Mouse (Mus musculus): Measurements from ENCODE around the gene Gm17027. TPM values are rescaled to one million over a fixed set of nuclear protein-coding genes. Genes with fewer than 3 reads are reported as not detected.

Gm17027 gene
- not detected in 2 replicates for polyA plus RNA-seq (2012; rRNA removed)

GRCm38 (mm10) chr14:42162522-42162921 lies at the start of gene Gm17027:
Gm17027 (minus strand) TSS chr14:42162622.

DNA sequence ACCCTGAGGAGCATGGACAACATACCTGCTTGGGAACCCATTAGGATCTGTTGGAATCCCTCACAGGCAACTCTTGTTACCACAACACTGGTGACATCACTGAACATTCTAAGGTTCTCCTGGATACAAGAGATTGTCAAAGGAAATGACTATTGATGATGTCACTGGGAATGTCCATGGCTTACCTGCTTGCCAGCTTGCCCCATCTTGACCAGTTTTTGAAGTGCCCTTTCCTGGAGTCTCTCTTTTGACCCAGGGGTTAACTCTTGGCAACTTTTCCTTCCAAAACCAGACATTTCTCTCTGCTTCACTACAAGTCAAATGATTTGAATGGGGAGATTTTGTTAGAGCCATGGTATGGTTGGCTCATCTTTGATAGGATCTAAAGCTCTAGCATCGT lies 28.3 kb upstream of the Gm17027 start, which contains the start of gene Gm3573:
Gm3573 (minus strand) TSS at position 101 of the 400 bp plus-strand sequence.

DNA sequence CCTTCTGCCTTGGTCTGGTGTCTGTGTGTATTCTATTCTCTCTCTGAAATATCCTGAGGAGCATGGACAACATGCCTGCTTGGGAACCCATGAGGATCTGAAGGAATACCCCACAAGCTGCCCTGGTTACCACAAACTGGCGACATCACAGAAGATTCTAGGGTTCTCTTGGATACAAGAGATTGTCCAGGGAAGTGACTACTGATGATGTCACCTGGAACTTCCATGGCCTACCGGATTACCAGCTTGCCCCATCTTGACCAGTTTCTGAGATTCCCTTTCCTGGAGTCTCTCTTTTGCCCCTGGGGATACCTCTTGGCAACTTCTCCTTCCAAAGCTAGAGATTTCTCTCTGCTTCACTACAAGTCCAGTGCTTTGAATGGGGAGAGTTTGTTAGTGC lies 45.2 kb downstream of the Gm17027 start, which contains the start of gene Gm7951:
Gm7951 (minus strand) TSS at position 101 of the 400 bp plus-strand sequence.

Other genes with a start within 250 kb of the Gm17027 start
- not detected in 2 replicates for gene 1700049E17Rik1, start 237.7 kb downstream of the Gm17027 start, polyA plus RNA-seq (2012; rRNA removed)
- gene 1700024B05Rik, start 218.6 kb downstream of the Gm17027 start, polyA plus RNA-seq (2012; rRNA removed) = not detected in 2 replicates
- gene Gm6401, start 194.7 kb downstream of the Gm17027 start, polyA plus RNA-seq (2012; rRNA removed) = not detected in 2 replicates
- gene Gm3543, start 179.3 kb downstream of the Gm17027 start, polyA plus RNA-seq (2012; rRNA removed) = not detected in 2 replicates
- not detected in 2 replicates for gene Gm7951, start 45.3 kb downstream of the Gm17027 start, polyA plus RNA-seq (2012; rRNA removed)
- gene Gm3573, start 28.2 kb upstream of the Gm17027 start, polyA plus RNA-seq (2012; rRNA removed) = not detected in 2 replicates
- gene Gm17026, start 97.4 kb upstream of the Gm17027 start, polyA plus RNA-seq (2012; rRNA removed) = not detected in 2 replicates
- gene Gm9611, start 134.7 kb upstream of the Gm17027 start, polyA plus RNA-seq (2012; rRNA removed) = not detected in 2 replicates
- gene Gm7995, start 147.6 kb upstream of the Gm17027 start, polyA plus RNA-seq (2012; rRNA removed) = not detected in 2 replicates

Data from colon, adult 2 months (tissue).